Mouse (Mus musculus) liver, postnatal 0 days (tissue): ENCODE measurements around the gene Acad11.

Experiments
- CTCF ChIP-seq: sonication (generic); IDR thresholded peaks from 2 replicates; pipeline ENCODE4 v1.5.1; 2016; ENCODE audit warnings: antibody characterized with exemption, low read depth
- EP300 ChIP-seq: IDR thresholded peaks from 2 replicates; pipeline ENCODE4 v1.6.1; 2016; ENCODE audit warnings: antibody characterized with exemption, low read depth, mild to moderate bottlenecking

DNA sequence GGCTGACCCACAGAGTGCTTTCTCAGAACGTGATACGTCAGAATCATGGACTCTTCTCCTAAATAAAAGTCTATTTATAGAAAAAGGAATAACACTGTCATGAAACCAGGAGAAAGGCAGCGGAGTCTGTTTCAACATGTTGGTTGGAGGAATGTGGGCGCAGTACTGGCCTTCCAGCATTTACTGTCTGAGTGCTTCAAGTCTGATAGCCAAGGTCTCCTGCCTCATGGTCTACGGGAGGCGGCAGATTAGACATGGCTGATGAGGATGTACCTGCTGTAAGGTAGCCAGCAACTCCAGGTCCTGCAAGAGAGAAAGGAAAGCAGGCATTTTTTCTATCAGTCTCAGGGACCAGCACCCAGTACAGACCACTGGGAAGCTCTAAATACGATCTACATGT lies 88.9 kb downstream of the Acad11 start:
- TF ChIP-seq CTCF, result no peak
- TF ChIP-seq EP300, result no peak
